Mouse (Mus musculus) heart, embryonic 14.5 days (tissue): ENCODE results near the gene Cpe. TPM values are rescaled to one million over a fixed set of nuclear protein-coding genes. Genes with fewer than 3 reads are reported as not detected.

Source experiments
- ATAC-seq: fragments of 200-750 bp; cut with Nextera tagmentation; 2 replicates; pipeline ENCODE4 v1.8.0; 2017; ENCODE audit warnings: low read depth, moderate TSS enrichment; ENCODE audit not compliant: insufficient number of reproducible peaks, insufficient read depth, low FRiP score
- H3K27ac ChIP-seq, 2 experiments: fragments of 200-500 bp in 1 of 2; fragments of 300-500 bp in 1 of 2; sonication (generic) in 1 of 2; replicated peaks in 1 of 2; 2 replicates each; pipeline ENCODE4 v1.5.1; 2012 to 2014; ENCODE audit warnings: low read depth in 2 of 2, low read length in 2 of 2, control low read depth in 1 of 2, mild to moderate bottlenecking in 1 of 2, mixed read lengths in 1 of 2; ENCODE audit not compliant: control insufficient read depth in 1 of 2, insufficient read depth in 1 of 2
- H3K27me3 ChIP-seq: fragments of 300-500 bp; sonication (generic); 2 replicates; pipeline ENCODE4 v1.6.1; 2014; ENCODE audit warnings: mild to moderate bottlenecking, low read length, control low read depth; ENCODE audit not compliant: control insufficient read depth, insufficient read depth
- H3K36me3 ChIP-seq: fragments of 300-500 bp; sonication (generic); 2 replicates; pipeline ENCODE4 v1.6.1; 2014; ENCODE audit warnings: mild to moderate bottlenecking, control low read depth, low read length, mixed read lengths; ENCODE audit not compliant: control insufficient read depth, insufficient read depth
- H3K4me1 ChIP-seq, 2 experiments: fragments of 200-500 bp in 1 of 2; fragments of 300-500 bp in 1 of 2; sonication (generic) in 1 of 2; 2 replicates each; pipeline ENCODE4 v1.6.1; 2012 to 2014; ENCODE audit warnings: low read length in 2 of 2, control low read depth in 1 of 2, mixed read lengths in 1 of 2; ENCODE audit not compliant: control insufficient read depth in 2 of 2, insufficient read depth in 2 of 2
- H3K4me2 ChIP-seq: fragments of 300-500 bp; sonication (generic); 2 replicates; pipeline ENCODE4 v1.6.1; 2014; ENCODE audit warnings: mild to moderate bottlenecking, low read length
- H3K4me3 ChIP-seq, 2 experiments: fragments of 200-500 bp in 1 of 2; fragments of 300-500 bp in 1 of 2; sonication (generic) in 1 of 2; 2 replicates each; pipeline ENCODE4 v1.5.1; 2012 to 2014; ENCODE audit warnings: low read length in 2 of 2, mild to moderate bottlenecking in 2 of 2, control low read depth in 1 of 2, low read depth in 1 of 2, moderate library complexity in 1 of 2; ENCODE audit not compliant: control insufficient read depth in 1 of 2, insufficient read depth in 1 of 2
- H3K9ac ChIP-seq: fragments of 300-500 bp; sonication (generic); 2 replicates; pipeline ENCODE4 v1.6.1; 2014; ENCODE audit warnings: mild to moderate bottlenecking, low read length
- H3K9me3 ChIP-seq: fragments of 300-500 bp; sonication (generic); 2 replicates; pipeline ENCODE4 v1.6.1; 2016; ENCODE audit warnings: low read length, control low read depth; ENCODE audit not compliant: control insufficient read depth
- whole genome bisulfite sequencing: fragments of 180-500 bp; shearing (Covaris S2); extraction: QIAGEN DNeasy Blood & Tissue Kit; methylation state at CpG from one replicate; pipeline ENCODE4 v1.1.7; 2014; 5-methylcytosine and 5-hydroxymethylcytosine counted together
- polyA plus RNA-seq: library from polyadenylated mRNA; unstranded; fragments of >200 nt; fragmentation: Nextera tagmentation; extraction: Ambion mirVana; gene quantifications from 2 replicates; pipeline ENCODE4 v1.2.1, GENCODE M21; 2014

The Cpe gene
- polyA plus RNA-seq: 287 and 295 TPM in 2 replicates

DNA sequence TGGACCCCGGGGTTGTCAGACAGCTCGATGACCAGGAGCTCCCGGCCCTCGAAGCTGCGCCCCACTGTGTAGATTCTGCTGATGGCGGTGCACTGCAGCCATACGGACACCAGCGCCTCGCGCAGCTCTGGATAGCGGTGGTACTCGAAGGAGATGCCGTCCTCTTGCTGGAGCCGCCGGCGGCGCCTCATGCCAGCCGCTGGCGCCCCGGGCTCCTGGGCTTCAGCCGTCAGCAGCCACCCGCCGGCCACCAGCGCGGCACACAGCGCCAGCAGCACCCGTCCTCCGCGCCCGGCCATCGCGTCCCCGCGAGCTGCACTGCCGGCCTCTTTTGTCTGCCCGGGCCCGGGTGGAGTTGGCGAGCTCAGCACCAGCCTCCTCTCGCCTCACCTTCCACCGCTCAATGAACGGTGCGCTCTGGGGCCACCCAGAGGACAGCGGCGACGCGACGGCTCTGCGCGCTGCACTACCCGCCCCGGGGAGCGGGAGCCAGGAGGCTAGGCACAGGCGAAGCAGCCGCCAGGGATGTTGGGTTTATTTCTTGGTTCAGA lies at the start of gene Cpe:
Gene Cpe, minus strand, starts transcription at position 404 of the 551 bp plus-strand sequence.
- H3K27ac ChIP-seq: peak within 1 kb of the TSS; percentile 63 to 92
- under 1% methylated on average over 54 of the region's 54 CpGs for WGBS
- peaks cover 7 to 24% of the 10 kb centered on the region in 2 experiments for H3K4me1 ChIP-seq
- H3K27me3 ChIP-seq: no peaks in the 10 kb centered on the region
- no peaks in the 10 kb centered on the region for H3K36me3 ChIP-seq
- H3K9me3 ChIP-seq: no peaks in the 10 kb centered on the region
- H3K9ac ChIP-seq: peak within 1 kb of the TSS; percentile 83
- ATAC-seq: peak; percentile 98
- H3K4me3 ChIP-seq: peak within 1 kb of the TSS; percentile 69 to 75
- peak within 1 kb of the TSS; percentile 74 for H3K4me2 ChIP-seq

- Histone ChIP-seq H3K9ac (no peak overlapping the region), H3K36me3 (0 out of 2 replicates have a peak, but pooled peaks cover 3% of the 10 kb centered on the region), H3K27me3 (no peaks in the 10 kb centered on the region), H3K4me2 (no peak overlapping the region; the same call in 1 of the 2 replicates), H3K4me1 (peaks cover 0 to 5% of the 10 kb centered on the region in 2 experiments; a peak in 1 of 4 replicates), H3K4me3 (no peak overlapping the region), H3K9me3 (no peaks in the 10 kb centered on the region), H3K27ac (0 out of 4 replicates have a peak overlapping the region, but pooled peaks of 1 of the 2 experiments have one; percentile 14)
- 44% methylated on average over 13 of the region's 13 CpGs for WGBS
- no peak for ATAC-seq
Measured at GRCm38 (mm10) chr8:64740547-64741211, 47.8 kb upstream of the Cpe start.

- Histone ChIP-seq H3K9me3 (no peaks in the 10 kb centered on the region), H3K27me3 (no peaks in the 10 kb centered on the region), H3K36me3 (0 out of 2 replicates have a peak, but pooled peaks cover 3% of the 10 kb centered on the region), H3K27ac (no peak overlapping the region), H3K9ac (no peak overlapping the region), H3K4me1 (peaks cover 0 to 5% of the 10 kb centered on the region in 2 experiments; a peak in 1 of 4 replicates), H3K4me2 (no peak overlapping the region), H3K4me3 (no peak overlapping the region)
- ATAC-seq: no peak
- 80% methylated on average over 1 of the region's 1 CpGs for WGBS
Measured at GRCm38 (mm10) chr8:64738916-64739315, 46.1 kb upstream of the Cpe start.

DNA sequence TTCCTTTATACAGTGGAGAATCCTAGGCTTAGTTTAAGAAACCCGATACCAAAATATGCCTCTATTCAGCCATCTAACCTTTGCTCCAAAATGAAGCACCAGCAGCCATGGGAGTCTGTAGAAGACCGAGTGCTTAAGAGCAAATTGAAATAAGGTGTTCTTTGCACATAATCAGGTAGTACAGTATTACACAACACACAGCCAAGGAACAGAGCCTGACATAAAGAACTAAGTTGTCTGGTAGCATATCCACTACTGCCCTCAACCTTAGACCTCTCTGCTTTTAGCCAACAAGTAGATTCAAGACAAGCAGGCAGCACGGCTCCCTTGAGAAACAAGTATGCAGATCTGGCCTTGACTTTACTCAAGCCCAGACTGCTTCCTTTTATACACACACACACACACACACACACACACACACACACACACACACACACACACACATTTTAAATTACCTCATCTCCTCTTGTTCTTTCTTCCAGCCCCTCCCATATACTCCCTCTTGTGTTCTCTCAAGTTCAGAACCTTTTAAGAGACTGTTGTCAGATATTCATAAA lies 44.0 kb upstream of the Cpe start:
- Histone ChIP-seq H3K9me3 (no peaks in the 10 kb centered on the region), H3K4me3 (no peak overlapping the region), H3K9ac (no peak overlapping the region), H3K27ac (no peak overlapping the region), H3K4me1 (peaks cover 0 to 15% of the 10 kb centered on the region in 2 experiments; a peak in 2 of 4 replicates), H3K36me3 (no peaks in the 10 kb centered on the region), H3K4me2 (no peak overlapping the region), H3K27me3 (no peaks in the 10 kb centered on the region)
- ATAC-seq: no peak
- WGBS: 84% methylated on average over 3 of the region's 3 CpGs

DNA sequence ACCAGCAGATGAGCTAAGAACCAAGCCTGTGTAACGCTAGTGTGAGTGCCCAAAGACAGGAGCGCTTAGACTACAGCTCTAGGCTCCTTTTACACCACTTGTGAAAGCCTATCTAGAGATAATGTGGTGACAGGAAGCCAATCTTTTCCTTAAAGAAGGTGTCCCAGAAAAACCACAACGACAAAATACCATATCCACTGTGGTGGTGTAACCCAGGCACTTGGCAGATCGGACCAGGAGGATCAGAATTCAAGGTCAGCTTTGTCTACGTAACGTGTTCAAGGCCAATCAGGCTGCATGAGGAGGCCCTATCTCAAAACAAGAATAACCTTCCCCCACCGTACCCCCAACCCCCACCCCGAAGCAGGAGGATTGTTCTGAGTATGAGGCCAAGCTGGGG lies 42.3 kb upstream of the Cpe start:
- 60% methylated on average over 8 of the region's 8 CpGs for WGBS
- H3K4me1 ChIP-seq: peaks cover 0 to 10% of the 10 kb centered on the region in 2 experiments; a peak in 2 of 4 replicates
- H3K27me3 ChIP-seq: no peaks in the 10 kb centered on the region
- H3K36me3 ChIP-seq: peaks cover 7% of the 10 kb centered on the region
- no peaks in the 10 kb centered on the region for H3K9me3 ChIP-seq
- no peak for ATAC-seq
- H3K4me2 ChIP-seq: no peak overlapping the region
- H3K27ac ChIP-seq: no peak overlapping the region
- no peak overlapping the region for H3K4me3 ChIP-seq
- H3K9ac ChIP-seq: no peak overlapping the region

GRCm38 (mm10) chr8:64733271-64733943 lies 40.6 kb upstream of the Cpe start, which contains the start of gene Msmo1:
Gene Msmo1 (minus strand): TSS chr8:64733792.
- Histone ChIP-seq H3K36me3 (peaks cover 16% of the 10 kb centered on the region), H3K4me1 (peaks cover 0 to 10% of the 10 kb centered on the region in 2 experiments; a peak in 2 of 4 replicates), H3K9ac (peak within 1 kb of the TSS; percentile 78), H3K4me3 (peak within 1 kb of the TSS; percentile 77 to 93), H3K27me3 (no peaks in the 10 kb centered on the region), H3K27ac (peak within 1 kb of the TSS in 1 of 2 experiments; percentile 46; a peak in 2 of 4 replicates), H3K4me2 (peak within 1 kb of the TSS; percentile 70), H3K9me3 (no peaks in the 10 kb centered on the region)
- WGBS: under 1% methylated on average over 60 of the region's 60 CpGs
- ATAC-seq: peak; percentile 100

- H3K27ac ChIP-seq: no peak overlapping the region
- 12% methylated on average over 9 of the region's 9 CpGs for WGBS
Measured at GRCm38 (mm10) chr8:64732596-64732995, 39.7 kb upstream of the Cpe start.

More at GRCm38 (mm10) chr8:64732596-64732995, 39.7 kb upstream of the Cpe start:
- Histone ChIP-seq H3K36me3 (peaks cover 21% of the 10 kb centered on the region), H3K4me3 (peak overlapping the region; percentile 77 to 93), H3K4me2 (peak overlapping the region; percentile 70), H3K9me3 (no peaks in the 10 kb centered on the region), H3K4me1 (peaks cover 0 to 10% of the 10 kb centered on the region in 2 experiments; a peak in 2 of 4 replicates), H3K27me3 (no peaks in the 10 kb centered on the region), H3K9ac (peak overlapping the region; percentile 78)
- ATAC-seq: no peak
